Mouse (Mus musculus): ENCODE results near the gene Rnf215. TPM values are rescaled to one million over a fixed set of nuclear protein-coding genes. Genes with fewer than 3 reads are reported as not detected.

The Rnf215 gene
- 10 to 100 TPM; 23.2 to 26.3 TPM for total RNA-seq (2023)

DNA sequence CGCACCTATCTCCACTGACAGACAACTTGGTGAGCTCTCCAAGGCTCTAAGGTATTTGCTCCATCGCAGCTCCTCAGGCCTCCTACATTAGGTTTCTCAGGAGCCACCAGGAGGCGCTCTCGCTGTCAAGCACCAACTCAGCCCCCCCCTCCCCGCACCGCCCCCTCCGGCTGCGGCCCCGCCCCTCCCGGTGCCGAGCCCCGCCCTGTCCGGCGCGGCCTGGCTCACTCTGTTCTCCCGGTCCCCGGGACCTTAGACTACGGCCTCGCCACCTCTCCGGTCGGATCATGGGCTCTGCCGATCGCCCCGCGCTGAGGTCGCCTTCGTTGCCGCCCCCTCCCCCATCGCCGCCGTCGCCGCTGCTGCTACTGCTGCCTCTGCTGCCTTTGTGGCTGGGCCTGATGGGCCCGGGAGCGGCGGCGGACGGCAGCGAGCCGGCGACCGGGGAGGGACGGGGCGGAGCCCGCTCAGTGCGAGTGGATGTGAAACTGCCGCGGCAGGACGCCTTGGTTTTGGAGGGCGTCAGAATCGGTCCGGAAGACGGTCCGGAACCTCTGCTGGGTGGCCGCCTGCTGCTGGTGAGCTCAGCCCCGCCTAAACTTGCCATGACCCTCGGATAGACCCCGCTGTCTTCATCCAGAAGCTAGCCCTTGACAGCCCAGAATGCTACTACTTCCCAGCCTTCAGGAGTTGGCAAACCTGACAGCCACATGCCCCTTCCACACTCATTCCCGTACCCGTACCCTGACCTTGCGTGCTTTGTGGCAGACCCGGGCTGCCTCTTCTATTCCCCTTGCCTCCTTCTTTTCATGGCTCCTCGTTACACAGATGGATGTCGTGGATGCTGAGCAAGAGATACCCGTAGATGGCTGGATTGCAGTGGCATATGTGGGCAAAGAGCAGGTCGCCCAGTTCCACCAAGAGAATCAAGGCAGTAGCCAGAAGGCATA lies at the start of gene Rnf215:
TSS of gene Rnf215 (plus strand) at position 217 of the 950 bp plus-strand sequence.

DNA sequence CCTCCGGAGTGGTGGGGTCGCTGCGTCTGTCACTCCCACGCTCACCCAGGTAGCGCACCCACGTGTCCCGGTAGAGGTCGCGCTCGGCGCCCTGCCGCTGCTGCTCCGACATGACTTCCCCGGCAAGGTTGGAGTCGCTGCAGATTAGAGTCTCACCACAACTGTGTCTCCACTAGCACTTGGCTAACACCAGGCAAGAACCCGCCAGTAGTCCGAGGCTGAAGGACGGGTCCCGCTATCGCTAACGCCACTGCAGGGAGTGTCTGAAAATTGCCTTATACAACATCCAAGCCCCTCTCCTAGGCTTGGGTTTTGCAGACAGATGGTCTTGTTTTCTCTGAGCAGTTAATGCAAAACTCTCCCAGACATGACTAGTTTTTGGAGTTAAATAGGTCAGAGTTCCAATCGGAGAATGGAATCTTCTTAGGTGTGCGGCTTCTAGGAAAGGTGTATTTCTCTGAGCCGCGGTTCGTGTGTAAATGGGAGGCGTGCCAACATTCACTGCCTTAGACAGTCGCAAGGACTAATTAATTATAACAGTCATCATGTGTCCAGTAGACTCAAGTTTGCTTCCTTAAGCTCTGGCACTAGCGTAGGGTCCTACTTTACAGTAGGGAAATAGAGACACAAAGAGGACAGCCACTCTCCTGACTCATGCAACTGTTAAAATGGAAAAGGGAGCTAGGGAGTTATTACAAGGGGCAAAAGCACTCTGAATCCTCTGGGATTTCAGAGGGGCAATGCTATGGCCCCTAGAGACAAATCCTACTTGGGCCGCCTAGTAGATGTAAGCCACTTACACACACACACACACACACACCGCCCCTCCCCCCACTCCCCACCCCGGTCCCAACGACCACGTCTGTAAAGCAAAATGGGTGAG lies 39.6 kb upstream of the Rnf215 start, which contains the start of gene Mtfp1:
TSS of gene Mtfp1 (minus strand) at position 275 of the 883 bp plus-strand sequence.

DNA sequence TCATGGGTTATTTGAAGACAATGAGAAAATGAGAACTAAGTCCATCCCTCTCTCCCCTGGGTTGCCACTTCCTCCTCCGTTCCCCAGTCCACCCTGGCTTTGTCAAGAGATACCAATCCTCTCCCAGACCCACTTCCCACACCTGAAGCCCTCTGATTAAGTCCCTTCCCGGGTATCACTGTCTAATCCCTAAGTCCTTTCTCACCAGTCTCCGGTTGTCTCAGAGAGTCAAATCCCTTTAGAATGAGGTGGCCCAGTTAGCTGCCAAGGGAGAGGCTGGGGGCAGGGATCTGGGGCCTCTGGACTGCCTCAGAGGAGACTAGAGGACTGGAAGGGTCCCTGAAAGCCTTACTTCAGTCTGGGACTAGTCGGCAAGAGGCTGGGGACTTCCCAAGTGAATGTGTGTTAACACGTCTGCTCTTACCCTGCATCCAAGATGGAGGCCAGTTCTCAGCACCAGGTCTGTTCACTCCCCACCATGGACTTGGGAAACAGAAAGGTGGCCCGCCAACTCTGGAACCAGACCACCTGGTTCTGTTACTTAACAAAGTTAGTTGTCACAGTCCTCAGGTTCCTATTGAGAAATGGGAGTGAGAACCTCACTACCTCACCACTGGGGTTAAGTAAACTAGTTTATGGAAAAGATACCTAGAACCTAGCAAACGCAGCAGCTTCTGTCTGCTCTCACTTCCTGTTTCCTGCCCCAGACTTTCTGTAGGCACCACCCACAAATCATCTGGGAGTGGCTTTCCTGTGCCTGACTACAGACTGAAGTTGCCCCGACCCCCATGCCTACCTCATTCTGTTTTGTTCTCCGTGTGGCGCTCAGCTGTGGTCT lies 12.0 kb upstream of the Rnf215 start, which contains the start of gene Sec14l2:
TSS of gene Sec14l2 (minus strand) at position 674 of the 838 bp plus-strand sequence.

DNA sequence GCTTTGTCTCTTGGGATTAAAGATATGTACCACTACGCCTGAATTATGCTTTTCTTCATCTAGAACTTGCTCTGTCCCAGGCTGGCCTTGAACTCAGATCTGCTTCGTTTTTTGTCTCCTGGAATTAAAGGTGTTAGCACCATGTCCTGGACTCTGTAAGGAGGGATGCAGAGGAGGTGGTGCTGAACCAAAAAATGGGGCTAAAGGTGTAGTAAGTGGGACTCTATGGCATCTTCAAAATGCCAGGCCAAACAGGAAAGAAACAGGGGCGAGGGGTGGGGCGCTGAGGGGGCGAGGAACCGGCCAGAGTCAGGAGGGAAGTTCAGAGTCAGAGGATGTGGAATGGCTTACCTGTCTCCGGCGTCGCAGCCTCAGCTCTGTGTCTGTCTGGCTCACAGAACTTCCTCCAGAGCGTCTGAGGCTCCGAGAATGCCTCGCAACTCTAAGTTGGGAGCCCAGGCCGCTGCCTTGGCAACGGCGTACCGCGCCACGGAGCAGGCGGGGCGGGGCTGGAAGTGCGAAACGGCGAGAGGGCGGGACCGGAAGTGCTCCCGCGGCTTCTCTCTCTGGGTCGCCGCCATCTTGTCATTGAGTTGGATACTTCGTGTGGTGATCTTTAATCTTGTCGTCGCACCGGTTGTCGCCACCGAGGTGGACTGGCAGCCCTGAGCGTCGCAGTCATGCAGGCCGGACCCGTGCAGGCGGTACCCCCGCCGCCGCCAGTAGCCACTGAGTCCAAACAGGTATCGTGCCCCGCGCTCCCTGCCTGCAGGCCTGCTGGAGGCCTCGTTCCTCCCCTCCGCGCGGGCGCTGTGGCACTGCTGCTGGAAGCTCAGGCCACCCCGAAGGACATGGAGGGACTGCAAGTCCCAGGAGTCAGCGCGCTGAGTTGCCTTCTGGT lies 25.1 kb downstream of the Rnf215 start, which contains the start of the genes Ccdc157 and Sf3a1:
TSS of gene Ccdc157 (minus strand) at position 486 of the 901 bp plus-strand sequence.
TSS of gene Sf3a1 (plus strand) at position 543 of the 901 bp plus-strand sequence.

DNA sequence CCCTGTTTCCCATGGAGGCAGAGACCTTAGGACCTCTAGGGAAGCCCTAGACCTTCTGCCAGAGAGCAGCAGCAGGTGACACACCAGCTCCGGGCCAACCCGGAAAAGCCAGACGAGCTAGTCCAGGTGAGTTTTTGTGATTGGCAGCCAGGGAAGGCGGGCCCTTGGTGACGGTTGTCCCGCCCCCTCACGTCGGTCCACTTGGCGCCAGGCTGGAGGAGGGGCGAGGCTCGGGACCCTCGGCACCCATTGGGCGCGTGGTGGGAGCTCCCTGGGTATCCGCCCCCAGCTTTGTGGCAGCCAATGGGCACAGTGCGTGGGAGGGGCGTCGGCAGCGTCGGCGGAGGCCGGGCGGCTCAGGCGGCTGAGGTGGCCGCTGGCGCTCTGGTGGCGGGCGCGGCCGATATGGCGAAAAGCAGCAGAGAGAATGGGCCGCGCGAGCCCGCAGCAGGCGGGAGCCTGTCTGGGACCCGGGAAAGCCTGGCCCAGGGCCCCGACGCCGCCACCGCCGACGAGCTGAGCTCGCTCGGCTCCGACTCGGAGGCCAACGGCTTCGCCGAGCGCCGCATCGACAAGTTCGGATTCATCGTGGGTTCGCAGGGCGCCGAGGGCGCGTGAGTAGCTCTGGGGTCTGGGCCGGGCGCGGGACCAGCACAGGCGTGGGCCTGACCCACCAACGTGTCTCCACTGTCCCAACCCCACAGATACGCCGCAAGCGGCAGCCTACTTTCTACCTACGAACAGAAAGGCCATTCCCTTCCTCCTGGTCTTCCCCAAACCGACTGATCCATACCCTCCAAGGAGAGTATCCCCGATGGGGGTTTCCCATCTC lies 51.7 kb downstream of the Rnf215 start, which contains the start of gene Tbc1d10a:
TSS of gene Tbc1d10a (plus strand) at position 304 of the 832 bp plus-strand sequence.

Other genes with a start within 250 kb of the Rnf215 start
- not detected for gene 4921536K21Rik, start 240.1 kb upstream of the Rnf215 start, total RNA-seq (2023)
- under 1 TPM; 0.62 to 0.79 TPM for gene Dusp18, start 240.0 kb upstream of the Rnf215 start, total RNA-seq (2023)
- 1 to 10 TPM; 3.2 to 3.8 TPM for gene Slc35e4, start 220.5 kb upstream of the Rnf215 start, total RNA-seq (2023)
- 10 to 100 TPM; 10.1 to 12.0 TPM for gene Tcn2, start 203.0 kb upstream of the Rnf215 start, total RNA-seq (2023)
- gene Pes1, start 171.2 kb upstream of the Rnf215 start, total RNA-seq (2023) = 10 to 100 TPM; 66.0 to 70.9 TPM
- gene 4930556J24Rik, start 158.4 kb upstream of the Rnf215 start, total RNA-seq (2023) = not detected
- gene Gal3st1, start 151.6 kb upstream of the Rnf215 start, total RNA-seq (2023) = not detected
- gene Sec14l4, start 103.7 kb upstream of the Rnf215 start, total RNA-seq (2023) = not detected
- gene Sec14l3, start 70.4 kb upstream of the Rnf215 start, total RNA-seq (2023) = not detected
- 1 to 10 TPM; 1.3 to 1.6 TPM for gene Mtfp1, start 39.8 kb upstream of the Rnf215 start, total RNA-seq (2023)
- 1 to 10 TPM; 1.4 to 1.5 TPM for gene Sec14l2, start 11.8 kb upstream of the Rnf215 start, total RNA-seq (2023)
- gene Ccdc157, start 25.1 kb downstream of the Rnf215 start, total RNA-seq (2023) = 1 to 10 TPM; 5.7 to 7.2 TPM
- gene Sf3a1, start 25.1 kb downstream of the Rnf215 start, total RNA-seq (2023) = 10 to 100 TPM; 51.6 to 67.0 TPM
- gene Tbc1d10a, start 51.6 kb downstream of the Rnf215 start, total RNA-seq (2023) = 10 to 100 TPM; 60.5 to 64.0 TPM
- gene Castor1, start 83.0 kb downstream of the Rnf215 start, total RNA-seq (2023) = 10 to 100 TPM in 1 of 2 experiments, 1 to 10 TPM in 1; 10.0 to 11.8 TPM
- 10 to 100 TPM; 10.2 to 11.2 TPM for gene Osm, start 101.2 kb downstream of the Rnf215 start, total RNA-seq (2023)
- 1 to 10 TPM in 1 of 2 experiments, under 1 TPM in 1; 0.77 to 1.3 TPM for gene Lif, start 122.4 kb downstream of the Rnf215 start, total RNA-seq (2023)